Mouse (Mus musculus) frontal cortex, postnatal 25 days (tissue): ENCODE measurements around the gene Adgrg3.
A peak's percentile ranks its signal among the peaks of the same experiment; 100 is the strongest.
"Not testable (repeated sequence)": the region's sequence is repeated elsewhere in the genome, so short reads cannot be mapped to it uniquely, and the experiment has no call there.

Experiments used
- DNase-seq, 2 experiments: peaks; one replicate each; pipeline ENCODE4 v3.0.0; 2022; ENCODE audit warnings: low spot score in 2 of 2

The Adgrg3 gene

GRCm38 (mm10) chr8:95025421-95025820, 7.9 kb downstream of the Adgrg3 start:
- no peak for DNase-seq

- DNase-seq = not testable (repeated sequence)
These were observed 10.9 kb downstream of the Adgrg3 start for GRCm38 (mm10) chr8:95028391-95028790.

- DNase-seq = peak in 1 of 2 experiments; percentile 30
These were observed 19.8 kb downstream of the Adgrg3 start for GRCm38 (mm10) chr8:95037106-95037925.

DNA sequence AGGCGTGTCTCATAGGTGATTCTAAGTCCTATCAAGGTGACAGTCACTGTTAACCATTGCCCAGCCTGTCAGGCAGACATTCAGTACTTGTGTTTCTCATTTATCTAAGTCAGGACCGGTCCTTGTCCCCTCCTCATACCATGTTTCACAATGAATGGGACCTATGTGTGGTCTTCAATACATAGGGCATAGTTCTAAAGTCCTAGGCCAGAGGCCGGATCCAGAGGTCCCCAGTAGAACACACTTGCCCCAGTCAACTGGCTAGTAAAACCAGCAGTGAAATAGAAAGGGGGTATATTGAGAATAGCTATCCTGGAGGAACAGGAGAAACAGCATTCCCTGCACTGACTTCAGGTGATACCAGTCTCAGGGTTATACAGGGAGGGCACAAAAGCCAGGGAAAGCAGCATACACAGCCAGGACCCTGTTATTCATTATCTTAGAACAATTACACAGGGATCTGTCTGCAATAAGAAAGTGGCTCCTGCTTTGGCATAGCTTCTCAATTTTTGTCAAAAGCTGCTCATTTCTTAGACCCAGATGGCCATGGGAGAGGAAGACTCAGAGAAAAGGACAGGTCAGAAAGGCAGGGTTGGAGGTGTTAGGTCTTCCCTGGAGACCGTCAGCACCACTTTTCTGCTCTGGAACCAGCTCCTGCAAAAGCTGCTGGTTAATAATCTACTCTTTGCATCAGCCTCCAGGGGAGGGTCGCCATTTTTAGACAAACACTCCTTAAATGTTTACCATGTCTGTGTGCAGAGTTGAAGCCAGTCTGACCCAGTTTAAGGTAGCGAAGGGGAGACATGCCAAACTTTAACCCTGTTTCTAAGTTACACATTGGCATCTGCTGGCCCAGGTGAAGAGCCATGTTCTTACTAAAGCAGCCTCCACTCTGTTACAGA, 24.6 kb downstream of the Adgrg3 start:
- DNase-seq = no peak

DNA sequence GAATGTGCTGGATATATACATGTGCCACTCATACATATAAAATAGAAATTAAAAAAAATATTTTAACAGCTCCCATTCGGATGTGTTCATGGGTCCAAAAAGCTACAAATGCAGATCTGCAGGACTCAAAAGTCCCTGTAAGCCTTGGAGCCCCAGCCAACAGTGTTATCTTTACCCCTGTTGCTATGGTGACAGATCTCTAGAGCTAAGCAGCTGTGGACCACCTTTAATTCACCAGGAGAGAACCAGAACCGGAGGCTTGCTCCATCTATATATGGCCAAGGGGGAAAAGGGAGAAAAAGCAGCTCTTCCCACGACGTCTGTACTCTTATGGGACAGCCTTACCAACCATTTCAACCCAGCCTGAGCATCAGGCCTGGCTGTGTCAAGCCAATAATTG, 27.3 kb downstream of the Adgrg3 start:
- no peak for DNase-seq

DNA sequence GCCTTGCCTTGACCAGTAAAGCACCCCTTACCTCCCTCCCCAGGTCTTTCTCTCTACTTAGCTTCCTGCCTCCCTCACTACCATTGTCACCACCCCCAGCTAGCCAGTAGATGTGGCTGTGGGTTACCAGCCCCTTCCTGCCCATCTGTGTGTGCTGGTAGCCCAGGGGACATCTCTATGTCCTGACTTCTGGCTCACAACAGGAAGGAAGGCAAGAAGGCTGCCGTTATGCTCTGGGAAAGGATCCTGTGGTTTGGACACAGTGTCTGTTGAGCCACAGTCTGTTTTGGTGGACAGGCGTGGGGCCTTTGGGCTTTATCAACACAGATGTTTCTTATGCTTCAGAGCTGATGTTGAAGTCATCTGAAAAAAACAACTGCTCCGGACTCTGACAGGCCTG, 29.5 kb downstream of the Adgrg3 start:
- no peak for DNase-seq

- no peak for DNase-seq
These were observed 30.6 kb downstream of the Adgrg3 start for GRCm38 (mm10) chr8:95047884-95048680.

DNA sequence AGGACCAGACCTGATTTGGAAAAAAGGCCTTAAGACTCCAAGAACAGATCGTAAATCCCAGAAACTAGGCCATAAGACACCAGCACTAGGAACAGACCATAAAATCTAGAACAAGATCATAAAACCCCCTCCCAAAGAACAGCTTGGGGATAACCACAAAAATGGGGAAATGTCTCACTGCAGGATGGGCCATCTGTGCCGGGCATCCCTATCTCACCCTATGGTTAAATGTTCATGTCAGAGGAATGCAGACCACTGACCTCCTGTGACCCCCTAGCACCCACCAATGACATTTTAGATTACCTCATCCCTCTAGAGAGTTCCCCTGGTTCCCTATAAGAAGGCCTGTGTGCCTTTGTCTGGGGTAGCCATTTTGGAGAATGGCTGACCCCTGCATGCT, 32.1 kb downstream of the Adgrg3 start:
- no peak for DNase-seq

DNA sequence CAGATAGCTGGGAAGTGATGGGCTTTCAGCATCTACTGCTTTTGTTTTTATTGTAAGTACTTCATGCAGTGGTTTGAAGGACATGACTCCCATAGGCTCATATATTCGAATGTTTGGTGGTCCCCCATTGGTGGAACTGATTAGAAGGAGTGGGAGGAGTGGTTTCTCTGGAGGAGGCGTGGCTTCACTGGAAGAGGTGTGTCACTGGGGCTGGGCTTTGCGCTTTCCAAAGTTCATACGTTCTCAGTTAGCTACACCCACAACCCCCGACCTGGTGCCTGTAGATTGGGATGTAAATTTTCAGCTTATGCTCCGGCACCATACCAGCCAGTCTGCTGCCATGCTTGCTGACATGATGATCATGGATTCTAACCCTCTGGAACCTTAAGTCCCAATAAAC, 36.9 kb downstream of the Adgrg3 start:
- DNase-seq = no peak

- no peak for DNase-seq
These were observed 37.5 kb downstream of the Adgrg3 start, which contains the start of gene Drc7 for GRCm38 (mm10) chr8:95054927-95055510. Gene Drc7 (plus strand): TSS chr8:95055103.

GRCm38 (mm10) chr8:95056414-95056813, 38.9 kb downstream of the Adgrg3 start:
- no peak for DNase-seq

DNA sequence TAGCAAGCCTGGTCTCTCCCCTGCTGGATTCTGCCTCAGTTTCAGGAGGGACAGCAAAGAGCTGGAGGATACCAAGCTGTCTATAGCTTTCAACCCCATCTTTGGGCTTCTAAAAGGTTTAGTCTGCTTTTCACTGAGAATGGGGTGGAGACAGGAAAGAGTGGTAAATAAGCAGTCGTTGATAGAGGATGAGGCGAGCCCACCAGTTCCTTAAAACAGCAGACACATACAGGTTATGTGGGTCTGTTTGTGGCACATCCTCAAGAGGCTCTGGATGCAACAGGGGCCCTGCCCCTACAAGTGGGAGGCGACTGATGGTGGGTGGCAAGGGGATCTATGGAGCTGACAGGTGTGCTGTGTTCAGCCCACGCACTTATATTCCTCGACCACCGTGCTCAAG, 41.2 kb downstream of the Adgrg3 start:
- DNase-seq = no peak

DNA sequence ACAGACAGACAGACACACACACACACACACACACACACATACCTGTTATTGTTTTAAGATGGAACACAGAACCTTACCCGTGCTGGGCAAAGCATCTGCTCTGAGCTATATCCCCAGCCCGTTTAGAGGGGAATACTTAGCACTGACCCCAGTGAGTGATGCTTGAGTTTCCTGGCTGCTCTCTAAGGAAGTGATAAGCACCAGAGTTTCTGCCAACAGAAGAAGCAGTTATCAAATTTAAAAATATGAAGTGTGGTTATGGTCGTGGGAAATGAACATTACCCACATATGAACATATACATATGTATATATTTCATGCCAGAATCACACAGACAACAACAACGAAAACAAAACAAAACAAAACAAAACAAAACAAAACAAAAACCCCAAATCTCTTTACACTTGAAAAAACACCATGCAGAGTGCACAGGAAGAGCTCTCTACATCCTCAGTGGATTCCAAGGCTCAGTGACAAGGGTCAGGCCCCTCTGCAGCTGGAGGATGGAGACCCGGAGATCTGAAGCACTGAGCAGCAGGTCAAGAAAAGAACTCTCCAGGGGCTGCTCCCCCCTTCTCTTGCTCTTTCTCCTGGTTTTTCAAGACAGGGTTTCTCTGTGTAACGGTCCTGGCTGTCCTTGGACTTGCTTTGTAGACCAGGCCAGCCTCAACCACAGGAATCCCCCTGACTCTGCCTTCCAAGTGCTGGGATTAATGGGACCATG, 42.5 kb downstream of the Adgrg3 start:
- no peak for DNase-seq

DNA sequence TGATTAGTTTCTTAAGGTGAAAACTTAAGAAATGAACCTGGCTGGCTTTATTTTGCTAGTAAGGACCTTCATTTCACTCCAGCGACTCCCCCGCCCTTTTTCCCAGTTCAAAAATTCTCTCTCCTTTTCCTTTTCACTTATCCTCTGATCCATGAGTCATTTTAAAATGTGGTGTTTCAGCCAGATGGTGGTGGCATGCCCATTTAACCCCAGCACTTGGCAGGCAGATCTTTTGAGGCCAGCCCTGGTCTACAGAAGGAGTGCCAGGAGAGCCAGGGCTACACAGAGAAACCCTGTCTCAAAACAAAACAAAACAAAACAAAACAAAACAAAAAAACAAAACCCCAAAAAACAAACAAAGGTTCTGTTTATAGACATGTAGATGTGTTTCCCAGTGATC, 47.0 kb downstream of the Adgrg3 start:
- no peak for DNase-seq

GRCm38 (mm10) chr8:95067582-95067981, 50.1 kb downstream of the Adgrg3 start:
- DNase-seq = no peak

GRCm38 (mm10) chr8:95075504-95075903, 58.0 kb downstream of the Adgrg3 start:
- DNase-seq = no peak

DNA sequence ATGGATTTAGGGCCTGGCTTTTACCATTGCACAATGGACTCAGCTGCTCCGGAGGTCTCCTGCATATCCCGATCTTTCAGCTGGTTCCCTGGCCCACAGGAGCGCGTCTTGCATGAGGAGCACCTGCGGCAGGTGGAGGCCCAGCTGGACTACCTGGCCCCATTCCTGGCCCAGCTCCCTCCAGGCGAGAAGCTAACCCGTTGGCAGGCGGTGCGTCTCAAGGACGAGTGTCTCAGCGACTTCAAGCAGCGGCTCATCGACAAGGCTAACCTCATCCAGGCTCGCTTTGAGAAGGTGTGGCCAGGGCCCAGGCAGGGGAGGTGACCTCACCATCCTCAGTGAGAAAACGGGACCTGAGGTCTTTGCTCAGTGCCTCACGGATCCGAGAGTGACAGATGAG, 58.7 kb downstream of the Adgrg3 start:
- no peak for DNase-seq

GRCm38 (mm10) chr8:95078055-95078454, 60.6 kb downstream of the Adgrg3 start:
- no peak for DNase-seq

DNA sequence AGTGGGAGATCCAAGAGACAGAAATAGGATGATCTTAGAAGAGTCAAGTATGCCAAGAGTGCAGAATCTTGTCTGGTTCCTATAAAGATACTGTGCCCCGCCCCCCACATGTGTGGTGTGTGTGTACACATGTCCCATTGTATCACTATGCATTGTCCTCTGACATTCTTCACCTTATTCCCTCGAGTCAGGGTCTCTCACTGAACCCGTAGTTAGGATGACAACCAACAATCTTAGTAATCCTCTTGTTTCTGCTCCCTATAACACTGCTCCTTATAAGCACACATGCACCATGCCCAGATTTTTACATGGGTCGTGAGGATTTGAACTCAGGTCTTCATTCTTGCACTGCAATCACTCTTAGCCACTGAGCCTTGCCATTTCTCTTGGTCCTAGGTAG, 61.8 kb downstream of the Adgrg3 start:
- no peak for DNase-seq

DNA sequence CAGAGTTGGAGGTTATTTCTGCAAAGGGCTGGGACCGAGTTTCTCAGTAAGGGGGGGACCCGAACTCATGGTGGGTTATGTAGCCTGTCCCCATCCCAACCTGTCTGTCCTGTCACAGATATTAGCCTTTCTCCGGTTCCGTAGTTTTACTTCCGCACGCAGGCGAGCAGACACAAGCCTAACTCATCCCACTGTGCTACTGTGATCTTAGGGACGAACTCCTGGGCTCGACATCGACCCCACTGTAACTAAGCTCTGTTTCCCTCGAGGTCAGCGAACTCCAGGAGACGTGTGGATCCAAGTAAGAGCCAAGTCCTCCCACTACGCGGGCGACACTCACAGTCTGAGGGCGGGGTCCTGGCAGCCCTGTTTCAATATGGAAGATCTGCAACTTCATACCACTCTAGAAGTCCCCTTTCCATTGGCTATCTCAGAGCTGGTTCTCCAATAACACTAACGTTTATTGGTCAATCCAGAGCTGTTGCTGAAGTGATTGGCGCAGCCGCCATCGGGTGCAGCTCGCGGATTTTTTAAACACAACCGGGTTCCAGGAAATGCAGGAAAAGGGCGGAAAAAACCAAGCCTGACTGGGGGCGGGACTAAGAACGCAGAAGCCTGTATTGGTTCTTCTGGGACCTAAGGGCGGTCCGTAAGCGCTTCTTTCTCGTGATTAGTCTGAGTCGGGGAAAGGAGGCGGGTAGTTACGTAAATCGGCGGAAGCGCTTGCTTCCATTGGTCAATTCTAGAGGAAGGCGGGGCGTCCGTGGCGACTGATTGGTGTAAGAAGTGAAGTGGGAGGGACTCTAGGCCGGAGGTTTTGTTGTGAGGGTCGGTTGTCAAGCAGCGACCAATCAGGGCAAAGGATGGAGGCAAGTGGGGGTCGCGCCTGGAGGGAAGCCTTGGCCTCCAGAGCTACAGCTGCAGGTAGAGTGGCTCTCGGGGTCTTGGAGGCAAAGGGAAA, 63.2 kb downstream of the Adgrg3 start, which contains the start of gene Katnb1:
TSS of gene Katnb1 (plus strand) at position 806 of the 961 bp plus-strand sequence.
- peak; percentile 95 to 98 for DNase-seq
